Mouse (Mus musculus) heart, embryonic 11.5 days (tissue): ENCODE measurements around the gene Nom1. TPM values are rescaled to one million over a fixed set of nuclear protein-coding genes. Genes with fewer than 3 reads are reported as not detected.

Experiments used
- ATAC-seq: fragments of 200-750 bp; cut with Nextera tagmentation; replicated peaks from 2 replicates; pipeline ENCODE4 v1.8.0; 2017; ENCODE audit warnings: moderate library complexity; ENCODE audit not compliant: insufficient number of reproducible peaks, low FRiP score, low TSS enrichment
- H3K27ac ChIP-seq: fragments of 300-500 bp; sonication (generic); 2 replicates; pipeline ENCODE4 v1.5.1; 2014; ENCODE audit warnings: mild to moderate bottlenecking, low read depth, low read length
- H3K27me3 ChIP-seq: fragments of 300-500 bp; sonication (generic); 2 replicates; pipeline ENCODE4 v1.6.1; 2014; ENCODE audit warnings: mild to moderate bottlenecking, low read length, mixed read lengths; ENCODE audit not compliant: control insufficient read depth, insufficient read depth
- H3K36me3 ChIP-seq: fragments of 300-500 bp; sonication (generic); 2 replicates; pipeline ENCODE4 v1.6.1; 2014; ENCODE audit warnings: mild to moderate bottlenecking, low read length, moderate library complexity, mixed read lengths; ENCODE audit not compliant: control insufficient read depth, insufficient read depth
- H3K4me1 ChIP-seq: fragments of 300-500 bp; sonication (generic); 2 replicates; pipeline ENCODE4 v1.6.1; 2014; ENCODE audit warnings: low read length; ENCODE audit not compliant: control insufficient read depth, insufficient read depth
- H3K4me2 ChIP-seq: fragments of 300-500 bp; sonication (generic); 2 replicates; pipeline ENCODE4 v1.6.1; 2014; ENCODE audit warnings: mild to moderate bottlenecking, moderate library complexity
- H3K4me3 ChIP-seq: fragments of 300-500 bp; sonication (generic); 2 replicates; pipeline ENCODE4 v1.5.1; 2014; ENCODE audit warnings: low read depth, low read length
- H3K9ac ChIP-seq: fragments of 300-500 bp; sonication (generic); 2 replicates; pipeline ENCODE4 v1.6.1; 2014; ENCODE audit warnings: mild to moderate bottlenecking, low read depth, low read length, moderate library complexity
- H3K9me3 ChIP-seq: fragments of 300-500 bp; sonication (generic); replicated peaks from 2 replicates; pipeline ENCODE4 v1.6.1; 2016; ENCODE audit warnings: low read length; ENCODE audit not compliant: control insufficient read depth
- WGBS: fragments of 180-500 bp; shearing (Covaris S2); extraction: QIAGEN DNeasy Blood & Tissue Kit; methylation state at CpG from one replicate; pipeline ENCODE4 v1.1.7; 2014; ENCODE audit not compliant: insufficient replicate concordance; 5-methylcytosine and 5-hydroxymethylcytosine counted together
- polyA plus RNA-seq: library from polyadenylated mRNA; unstranded; fragments of >200 nt; fragmentation: Nextera tagmentation; extraction: Ambion mirVana; gene quantifications from 2 replicates; pipeline ENCODE4 v1.2.1, GENCODE M21; 2014

The Nom1 gene
- polyA plus RNA-seq, 1 experiment from 2014 or later, result 14.9 TPM

GRCm38 (mm10) chr5:29468351-29469065 lies 34.0 kb downstream of the Nom1 start:
- no peak overlapping the region for H3K27ac ChIP-seq
- no peak for ATAC-seq
- H3K4me3 ChIP-seq, result peak overlapping the region; percentile 56
- H3K4me1 ChIP-seq, result peaks cover 9% of the 10 kb centered on the region; the same call in 1 of the 2 replicates
- WGBS, result 3% methylated on average over 17 of the region's 17 CpGs
- H3K27me3 ChIP-seq, result peaks cover 77% of the 10 kb centered on the region
- H3K4me2 ChIP-seq, result peak overlapping the region; percentile 91
- H3K9ac ChIP-seq, result no peak overlapping the region
- H3K36me3 ChIP-seq, result no peaks in the 10 kb centered on the region
- no peaks in the 10 kb centered on the region for H3K9me3 ChIP-seq

GRCm38 (mm10) chr5:29469501-29469900 lies 35.0 kb downstream of the Nom1 start:
- H3K4me1 ChIP-seq, result peaks cover 9% of the 10 kb centered on the region; the same call in 1 of the 2 replicates
- 9% methylated on average over 4 of the region's 4 CpGs for WGBS
- H3K9me3 ChIP-seq, result no peaks in the 10 kb centered on the region
- H3K27ac ChIP-seq, result no peak overlapping the region
- H3K36me3 ChIP-seq, result no peaks in the 10 kb centered on the region
- H3K4me2 ChIP-seq, result no peak overlapping the region
- H3K4me3 ChIP-seq, result no peak overlapping the region
- no peak for ATAC-seq
- H3K27me3 ChIP-seq, result peaks cover 87% of the 10 kb centered on the region
- no peak overlapping the region for H3K9ac ChIP-seq

GRCm38 (mm10) chr5:29470271-29470670 lies 35.8 kb downstream of the Nom1 start:
- Histone ChIP-seq H3K27me3 (peaks cover 93% of the 10 kb centered on the region), H3K4me2 (no peak overlapping the region), H3K9me3 (no peaks in the 10 kb centered on the region), H3K4me1 (peaks cover 9% of the 10 kb centered on the region; the same call in 1 of the 2 replicates), H3K36me3 (no peaks in the 10 kb centered on the region), H3K27ac (no peak overlapping the region), H3K4me3 (no peak overlapping the region), H3K9ac (no peak overlapping the region)
- ATAC-seq, result no peak
- WGBS, result 19% methylated on average over 5 of the region's 5 CpGs

- Histone ChIP-seq H3K36me3 (no peaks in the 10 kb centered on the region), H3K9me3 (no peaks in the 10 kb centered on the region), H3K27ac (no peak overlapping the region), H3K4me3 (no peak overlapping the region), H3K27me3 (peaks cover 97% of the 10 kb centered on the region), H3K4me2 (no peak overlapping the region), H3K9ac (no peak overlapping the region), H3K4me1 (peaks cover 9% of the 10 kb centered on the region; the same call in 1 of the 2 replicates)
- ATAC-seq, result no peak
- 4% methylated on average over 20 of the region's 20 CpGs for WGBS
These were observed 36.5 kb downstream of the Nom1 start for GRCm38 (mm10) chr5:29470851-29471394.

- ATAC-seq, result no peak
- 2% methylated on average over 11 of the region's 11 CpGs for WGBS
- Histone ChIP-seq H3K9ac (no peak overlapping the region), H3K27ac (no peak overlapping the region), H3K36me3 (no peaks in the 10 kb centered on the region), H3K4me2 (no peak overlapping the region), H3K4me1 (peaks cover 9% of the 10 kb centered on the region; the same call in 1 of the 2 replicates), H3K4me3 (no peak overlapping the region), H3K9me3 (no peaks in the 10 kb centered on the region), H3K27me3 (peaks cover 98% of the 10 kb centered on the region)
These were observed 36.9 kb downstream of the Nom1 start for GRCm38 (mm10) chr5:29471396-29471795.

GRCm38 (mm10) chr5:29471855-29472665 lies 37.6 kb downstream of the Nom1 start:
- Histone ChIP-seq H3K27ac (no peak overlapping the region), H3K4me2 (no peak overlapping the region), H3K9ac (no peak overlapping the region), H3K4me3 (no peak overlapping the region), H3K9me3 (no peaks in the 10 kb centered on the region), H3K27me3 (peaks cover 98% of the 10 kb centered on the region), H3K4me1 (peaks cover 9% of the 10 kb centered on the region; the same call in 1 of the 2 replicates), H3K36me3 (no peaks in the 10 kb centered on the region)
- 2% methylated on average over 22 of the region's 22 CpGs for WGBS
- no peak for ATAC-seq

- H3K27me3 ChIP-seq, result peaks cover 99% of the 10 kb centered on the region
- no peaks in the 10 kb centered on the region for H3K9me3 ChIP-seq
- no peak overlapping the region for H3K4me2 ChIP-seq
- H3K9ac ChIP-seq, result no peak overlapping the region
- no peak overlapping the region for H3K4me3 ChIP-seq
- H3K27ac ChIP-seq, result no peak overlapping the region
- ATAC-seq, result no peak
- H3K4me1 ChIP-seq, result peaks cover 7% of the 10 kb centered on the region
- 3% methylated on average over 35 of the region's 35 CpGs for WGBS
- no peaks in the 10 kb centered on the region for H3K36me3 ChIP-seq
These were observed 39.2 kb downstream of the Nom1 start for GRCm38 (mm10) chr5:29473551-29474245.

GRCm38 (mm10) chr5:29474246-29474960 lies 39.9 kb downstream of the Nom1 start:
- Histone ChIP-seq H3K9ac (no peak overlapping the region), H3K27me3 (peaks cover 99% of the 10 kb centered on the region), H3K27ac (no peak overlapping the region), H3K4me1 (peaks cover 8% of the 10 kb centered on the region), H3K4me2 (no peak overlapping the region), H3K9me3 (no peaks in the 10 kb centered on the region), H3K4me3 (no peak overlapping the region), H3K36me3 (no peaks in the 10 kb centered on the region)
- no peak for ATAC-seq
- 2% methylated on average over 35 of the region's 35 CpGs for WGBS
